7 mouse cellular contexts compared by ENCODE assay signal in genomic region chr7:66300680-66301079, GRCm38 (mm10).
A peak's percentile ranks its signal among the peaks of the same experiment; 100 is the strongest.
DNase-seq lines count a peak whose midpoint lies in the region; ATAC-seq lines count a peak whose summit lies in the region.

No protein-coding gene starts in this region.

- no peak overlapping the region for H3K4me3 ChIP-seq in limb, embryonic 10.5 days

- H3K36me3 ChIP-seq in limb, embryonic 10.5 days: no peaks in the 10 kb centered on the region

- H3K27me3 ChIP-seq in limb, embryonic 10.5 days (ENCODE audit: low read depth, poor library complexity, severe bottlenecking): no peaks in the 10 kb centered on the region

- 11% methylated on average over 5 of the region's 5 CpGs for WGBS in limb, embryonic 10.5 days

- ATAC-seq in activated CD4-positive, CD25-positive, alpha-beta regulatory T cell, adult 4 months: peak; percentile 70
- peak; percentile 41; the same call in 1 of the 2 replicates for ATAC-seq in monocyte, adult 5-6 weeks (replicated peaks; ENCODE audit: insufficient number of reproducible peaks, low FRiP score, low TSS enrichment, poor library complexity, severe bottlenecking)

- no peak overlapping the region for H3K27ac ChIP-seq in limb, embryonic 10.5 days

- H3K4me1 ChIP-seq in limb, embryonic 10.5 days: peaks cover 7% of the 10 kb centered on the region

- no peaks in the 10 kb centered on the region for H3K9me3 ChIP-seq in limb, embryonic 10.5 days (replicated peaks)

- peak; percentile 74 for DNase-seq in cerebellum, adult 9-10 months
- peak; percentile 41 to 66 for DNase-seq in frontal cortex, postnatal 14 days (ENCODE audit: low spot score in 2 of 2)
- DNase-seq in induced T-regulatory cell, adult 2 months (ENCODE audit: low read depth): peak; percentile 91
- DNase-seq in limb, embryonic 10.5 days (ENCODE audit: low spot score): peak; percentile 94
- peak; percentile 59 to 80 for DNase-seq in spleen, postnatal 14 days (ENCODE audit: low spot score in 2 of 2)
